Mouse (Mus musculus): ENCODE measurements around the gene 5830411N06Rik.

The 5830411N06Rik gene

GRCm38 (mm10) chr7:140247216-140247615 is at the start of gene 5830411N06Rik:
Gene 5830411N06Rik, plus strand, starts transcription at chr7:140247284.
- DNase-seq (ENCODE audit: extremely low read depth, low read depth): no peak

GRCm38 (mm10) chr7:140201090-140201489 is 46.0 kb upstream of the 5830411N06Rik start:
- no peak for DNase-seq (ENCODE audit: extremely low read depth, low read depth)

GRCm38 (mm10) chr7:140205864-140206263 is 41.2 kb upstream of the 5830411N06Rik start, which contains the start of gene Olfr524:
Gene Olfr524, minus strand, starts transcription at chr7:140205964.
- no peak for DNase-seq (ENCODE audit: extremely low read depth, low read depth)

GRCm38 (mm10) chr7:140206904-140207303 is 40.2 kb upstream of the 5830411N06Rik start:
- no peak for DNase-seq (ENCODE audit: extremely low read depth, low read depth)

- DNase-seq (ENCODE audit: extremely low read depth, low read depth): no peak
Observed at GRCm38 (mm10) chr7:140208153-140208552, 38.9 kb upstream of the 5830411N06Rik start.

- DNase-seq (ENCODE audit: extremely low read depth, low read depth): no peak
Observed at GRCm38 (mm10) chr7:140208677-140209076, 38.4 kb upstream of the 5830411N06Rik start.

- no peak for DNase-seq (ENCODE audit: extremely low read depth, low read depth)
Observed at GRCm38 (mm10) chr7:140213841-140214240, 33.2 kb upstream of the 5830411N06Rik start.

GRCm38 (mm10) chr7:140217967-140218366 is 29.1 kb upstream of the 5830411N06Rik start, which contains the start of gene Cd163l1:
Gene Cd163l1, plus strand, starts transcription at chr7:140218267.
- DNase-seq (ENCODE audit: extremely low read depth, low read depth): no peak

- DNase-seq (ENCODE audit: extremely low read depth, low read depth): no peak
Observed at GRCm38 (mm10) chr7:140219268-140219667, 27.8 kb upstream of the 5830411N06Rik start.

GRCm38 (mm10) chr7:140220375-140220774 is 26.7 kb upstream of the 5830411N06Rik start:
- no peak for DNase-seq (ENCODE audit: extremely low read depth, low read depth)

- no peak for DNase-seq (ENCODE audit: extremely low read depth, low read depth)
Observed at GRCm38 (mm10) chr7:140224209-140224608, 22.9 kb upstream of the 5830411N06Rik start.

GRCm38 (mm10) chr7:140228476-140228875 is 18.6 kb upstream of the 5830411N06Rik start:
- DNase-seq (ENCODE audit: extremely low read depth, low read depth): no peak

GRCm38 (mm10) chr7:140231026-140231425 is 16.1 kb upstream of the 5830411N06Rik start:
- DNase-seq (ENCODE audit: extremely low read depth, low read depth): no peak

GRCm38 (mm10) chr7:140233696-140234095 is 13.4 kb upstream of the 5830411N06Rik start:
- no peak for DNase-seq (ENCODE audit: extremely low read depth, low read depth)

GRCm38 (mm10) chr7:140253780-140254299 is 6.8 kb downstream of the 5830411N06Rik start:
- DNase-seq (ENCODE audit: extremely low read depth, low read depth): no peak

- no peak for DNase-seq (ENCODE audit: extremely low read depth, low read depth)
Observed at GRCm38 (mm10) chr7:140295746-140296145, 48.7 kb downstream of the 5830411N06Rik start.

GRCm38 (mm10) chr7:140296876-140297275 is 49.8 kb downstream of the 5830411N06Rik start:
- no peak for DNase-seq (ENCODE audit: extremely low read depth, low read depth)

GRCm38 (mm10) chr7:140299416-140299815 is 52.3 kb downstream of the 5830411N06Rik start:
- no peak for DNase-seq (ENCODE audit: extremely low read depth, low read depth)

- DNase-seq (ENCODE audit: extremely low read depth, low read depth): no peak
Observed at GRCm38 (mm10) chr7:140319861-140320385, 72.8 kb downstream of the 5830411N06Rik start.

GRCm38 (mm10) chr7:140320558-140320957 is 73.5 kb downstream of the 5830411N06Rik start, which contains the start of gene Olfr525:
Gene Olfr525, plus strand, starts transcription at chr7:140320858.
- no peak for DNase-seq (ENCODE audit: extremely low read depth, low read depth)

GRCm38 (mm10) chr7:140321135-140321534 is 74.1 kb downstream of the 5830411N06Rik start:
- no peak for DNase-seq (ENCODE audit: extremely low read depth, low read depth)

- no peak for DNase-seq (ENCODE audit: extremely low read depth, low read depth)
Observed at GRCm38 (mm10) chr7:140329766-140330304, 82.8 kb downstream of the 5830411N06Rik start.

GRCm38 (mm10) chr7:140333717-140334116 is 86.6 kb downstream of the 5830411N06Rik start, which contains the start of gene Olfr527:
Gene Olfr527, plus strand, starts transcription at chr7:140334017.
- DNase-seq (ENCODE audit: extremely low read depth, low read depth): no peak

Data from MEL-GATA-1-ER (cell line).